Mouse (Mus musculus) cerebellum, adult 18-20 months (tissue): Measurements from ENCODE around the gene Pde7b.
A peak's percentile ranks its signal among the peaks of the same experiment; 100 is the strongest.

ENCODE experiments used
- DNase-seq, 2 experiments: peaks; one replicate each; pipeline ENCODE4 v3.0.0; 2021

Pde7b gene

GRCm38 (mm10) chr10:20486461-20487253, 238.2 kb downstream of the Pde7b start:
- DNase-seq: peak in 1 of 2 experiments; percentile 3

DNA sequence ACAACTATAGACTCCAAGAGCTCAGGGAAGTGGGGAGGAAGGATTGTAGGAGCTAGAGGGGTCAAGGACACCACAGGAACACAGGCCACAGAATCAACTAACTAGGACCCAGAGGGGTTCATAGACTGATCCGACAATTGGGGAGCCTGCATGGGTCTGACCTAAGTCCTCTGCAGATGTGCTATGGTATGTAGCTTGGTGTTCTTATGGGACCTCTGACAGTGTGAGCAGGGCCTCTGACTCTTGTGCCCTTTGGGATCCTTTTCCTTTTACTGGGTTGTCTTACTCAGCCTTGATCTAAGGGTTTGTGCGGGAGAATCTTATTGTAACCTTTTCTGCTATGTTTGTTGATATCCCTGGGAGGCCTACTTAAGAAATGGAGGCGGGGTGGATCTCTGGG, 239.1 kb downstream of the Pde7b start:
- DNase-seq: no peak

GRCm38 (mm10) chr10:20479481-20479880, 245.4 kb downstream of the Pde7b start:
- no peak for DNase-seq

DNA sequence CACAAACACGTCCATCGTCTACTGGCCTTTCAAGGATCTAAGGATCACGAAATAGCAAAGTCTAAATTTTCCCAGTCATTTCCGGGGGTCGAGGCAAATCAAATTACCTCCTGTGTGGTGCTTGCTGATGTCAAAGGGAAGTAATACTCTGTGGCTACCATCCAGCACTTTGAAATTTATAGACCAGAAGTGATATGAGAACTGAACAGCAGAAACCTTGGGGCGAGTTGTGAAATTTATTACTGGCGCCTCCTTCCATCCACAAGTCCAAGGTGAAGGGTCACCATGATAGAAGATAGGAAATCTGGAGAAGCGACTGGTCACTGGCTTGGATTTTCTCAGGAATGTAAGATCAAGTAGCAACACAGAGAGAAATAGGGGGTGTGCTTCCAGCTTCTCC, 246.4 kb downstream of the Pde7b start:
- no peak for DNase-seq

DNA sequence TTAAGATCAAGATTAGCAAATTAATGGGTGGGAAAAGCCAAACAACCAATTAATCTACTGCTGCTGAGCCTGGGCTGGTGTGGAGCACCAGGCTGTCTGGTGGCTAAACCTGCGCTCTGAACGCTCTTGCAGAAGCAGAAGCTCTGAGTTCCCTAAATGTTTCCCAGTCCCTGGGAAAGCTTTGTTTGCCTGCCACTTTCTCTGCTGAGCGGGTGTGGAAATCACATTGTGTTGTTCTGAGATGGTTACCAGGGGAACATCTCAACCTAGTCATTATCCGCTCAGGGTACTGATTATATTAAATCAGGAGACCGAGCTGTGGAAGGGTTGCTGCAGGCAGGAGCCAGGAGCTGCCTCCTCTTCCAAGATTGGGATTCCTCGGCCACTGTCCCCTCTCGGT, 250.0 kb downstream of the Pde7b start:
- DNase-seq: no peak

DNA sequence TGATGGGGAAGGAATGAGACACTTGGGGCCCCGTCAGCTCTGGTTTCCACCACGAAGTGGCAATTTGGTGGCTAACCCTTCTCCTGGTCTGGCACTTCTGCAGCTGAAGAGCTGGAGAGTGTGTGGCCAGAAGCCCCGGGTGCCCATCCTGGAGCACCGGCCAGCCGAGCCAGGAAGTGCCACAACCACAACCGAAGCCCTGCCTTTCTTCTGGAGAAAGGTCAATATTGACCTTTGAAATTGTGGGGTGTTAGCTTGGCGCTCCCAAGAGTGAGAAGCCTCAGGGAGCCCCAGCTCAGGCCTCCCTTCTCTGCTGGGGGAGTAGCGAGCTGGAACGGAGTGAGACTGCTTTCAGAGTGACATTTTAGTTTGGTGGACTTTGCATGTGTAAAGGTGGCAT, 250.8 kb downstream of the Pde7b start:
- no peak for DNase-seq

DNA sequence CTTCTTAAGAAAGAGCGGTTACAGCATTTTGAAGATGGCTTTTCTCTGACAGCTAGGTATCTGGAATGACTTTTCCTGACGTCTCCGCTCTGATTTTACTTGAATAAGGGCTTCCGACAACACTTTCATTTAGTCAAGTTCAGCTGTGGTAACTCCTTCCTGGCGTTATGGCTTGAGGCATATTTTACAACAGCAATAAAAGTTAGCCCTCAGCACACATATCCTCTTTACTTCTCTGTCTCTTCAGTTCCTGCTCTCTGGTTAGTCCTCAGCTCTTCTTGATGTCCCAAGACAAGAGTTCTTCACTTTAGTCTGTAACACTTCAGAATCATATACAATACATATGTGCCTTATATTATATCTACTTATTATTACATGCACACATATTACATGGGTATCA, 251.4 kb downstream of the Pde7b start:
- DNase-seq: no peak

DNA sequence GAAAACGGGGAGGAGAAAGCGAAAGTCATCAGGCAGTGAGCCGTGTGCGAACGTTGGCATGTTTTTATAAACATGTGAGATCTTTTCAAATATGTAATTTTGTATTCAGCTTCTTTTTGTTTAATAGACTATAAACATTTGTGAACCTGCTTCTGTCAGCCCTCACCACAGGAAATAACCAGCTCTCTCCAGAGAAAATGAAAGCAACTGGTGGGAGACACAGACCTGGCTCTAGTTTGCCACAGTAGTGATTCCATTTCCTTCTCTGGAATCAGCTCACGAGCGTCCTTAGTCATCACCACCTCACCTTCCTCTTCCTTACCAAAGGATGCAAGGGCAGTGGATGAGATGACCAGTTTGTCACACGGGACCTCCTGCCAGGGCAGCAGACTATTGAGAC, 252.9 kb downstream of the Pde7b start:
- DNase-seq: no peak

DNA sequence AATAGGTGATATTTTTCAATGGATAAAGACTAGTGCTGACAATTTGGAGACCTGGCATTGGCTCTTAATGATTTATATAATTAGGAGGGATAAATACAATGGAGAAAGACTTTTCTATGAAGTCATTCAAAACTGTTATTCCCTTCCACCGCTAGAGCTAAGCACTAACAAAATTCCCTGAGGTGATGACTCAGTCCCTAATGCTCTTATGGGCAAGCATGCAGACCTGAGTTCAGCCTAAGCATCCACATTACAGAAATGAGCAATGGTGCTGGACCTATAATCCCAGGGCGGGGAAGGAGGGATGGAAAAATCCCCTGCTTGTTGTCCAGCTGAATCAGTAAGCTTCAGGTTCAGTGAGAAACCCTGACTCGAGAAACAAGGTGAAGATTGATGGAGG, 260.2 kb downstream of the Pde7b start:
- no peak for DNase-seq

DNA sequence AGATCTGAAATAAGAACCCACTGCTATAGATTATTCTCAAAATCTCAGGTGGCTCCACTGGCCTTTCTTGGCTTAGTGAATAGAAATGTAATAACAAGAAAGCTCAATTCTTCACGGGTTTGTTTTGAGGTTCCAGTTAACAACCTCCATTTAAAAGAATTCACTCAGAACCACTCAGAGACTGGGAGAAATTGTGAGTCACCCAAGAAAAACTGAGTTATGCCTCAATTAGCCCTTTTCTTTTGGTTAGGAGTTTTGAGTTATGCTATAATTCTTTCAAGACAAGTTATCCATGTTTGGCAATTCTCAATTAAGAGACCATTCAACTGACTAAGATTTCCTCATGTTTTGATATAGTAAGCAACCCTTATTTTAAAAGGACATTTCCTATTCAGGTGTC, 260.9 kb downstream of the Pde7b start:
- DNase-seq: no peak

DNA sequence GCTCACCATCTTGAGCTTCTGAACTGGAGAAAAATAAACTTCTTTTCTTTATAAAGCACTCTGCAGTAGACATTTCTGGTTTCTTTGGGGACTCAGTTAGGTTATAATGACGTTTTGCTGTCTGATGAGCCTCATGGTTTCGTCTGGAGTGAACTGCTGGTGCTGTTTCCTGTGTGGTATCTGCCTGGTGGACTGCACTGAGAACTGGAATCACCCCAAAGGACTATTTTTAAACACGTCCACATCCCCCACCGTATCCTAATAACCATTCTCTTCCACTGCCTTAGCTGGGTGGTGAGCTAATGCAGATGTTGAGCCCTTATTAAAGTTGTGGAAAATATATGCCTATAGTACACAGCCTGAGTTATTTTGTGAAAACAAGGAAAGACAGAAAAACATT, 262.3 kb downstream of the Pde7b start:
- DNase-seq: no peak

- DNase-seq: no peak
These were observed 265.1 kb downstream of the Pde7b start for GRCm38 (mm10) chr10:20459657-20460350.

DNA sequence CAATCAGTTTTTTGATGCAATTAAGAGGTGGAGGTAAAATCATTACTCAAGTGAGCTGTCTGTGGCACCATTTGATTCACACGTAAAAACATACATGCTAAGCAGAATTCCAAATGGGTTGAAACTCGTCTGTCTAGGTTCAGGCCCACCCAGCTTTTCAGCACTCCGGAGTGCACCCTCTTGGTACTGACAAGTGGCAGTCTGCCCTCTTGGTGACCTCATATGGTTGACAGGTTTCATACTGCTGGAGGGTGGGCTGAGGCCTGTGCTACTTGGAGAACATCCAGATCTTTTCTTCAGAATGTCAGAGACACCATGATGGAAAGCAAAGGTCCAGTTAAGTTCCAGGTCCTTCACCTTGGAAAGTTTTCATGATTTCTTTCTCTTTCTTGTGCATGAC, 265.7 kb downstream of the Pde7b start:
- no peak for DNase-seq

DNA sequence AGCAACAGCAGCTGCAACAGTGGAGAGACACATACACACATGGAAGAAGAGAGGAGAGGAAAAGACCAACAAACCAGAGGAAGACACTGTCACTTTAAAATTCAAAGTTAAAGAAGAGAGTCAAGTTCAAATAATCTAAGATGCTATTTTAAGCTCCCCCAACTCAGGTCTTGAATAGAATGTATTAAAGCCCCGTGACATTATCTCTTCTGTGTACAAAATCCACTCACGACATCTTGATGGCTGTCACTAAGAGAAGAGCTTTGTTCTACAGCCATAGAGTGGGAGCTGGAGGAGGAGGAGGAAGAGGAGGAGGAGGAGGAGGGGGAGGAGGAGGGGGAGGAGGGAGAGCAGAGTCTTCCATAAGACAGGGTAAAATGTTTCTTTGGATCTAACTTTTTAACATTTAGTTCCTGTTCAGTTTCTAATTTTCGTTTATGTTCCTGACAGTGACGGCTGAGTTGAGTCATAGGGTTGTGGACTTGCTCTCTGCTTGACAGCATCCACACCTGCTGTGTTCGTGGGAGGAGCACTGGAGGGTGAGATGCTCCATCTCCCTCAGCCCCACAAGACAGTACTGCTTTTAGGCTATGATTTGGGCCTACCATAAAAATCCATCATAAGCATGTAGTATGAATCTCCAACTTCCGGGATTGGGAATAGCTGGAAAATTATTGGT, 270.4 kb downstream of the Pde7b start:
- no peak for DNase-seq

GRCm38 (mm10) chr10:20437428-20437827, 287.4 kb downstream of the Pde7b start:
- no peak for DNase-seq

DNA sequence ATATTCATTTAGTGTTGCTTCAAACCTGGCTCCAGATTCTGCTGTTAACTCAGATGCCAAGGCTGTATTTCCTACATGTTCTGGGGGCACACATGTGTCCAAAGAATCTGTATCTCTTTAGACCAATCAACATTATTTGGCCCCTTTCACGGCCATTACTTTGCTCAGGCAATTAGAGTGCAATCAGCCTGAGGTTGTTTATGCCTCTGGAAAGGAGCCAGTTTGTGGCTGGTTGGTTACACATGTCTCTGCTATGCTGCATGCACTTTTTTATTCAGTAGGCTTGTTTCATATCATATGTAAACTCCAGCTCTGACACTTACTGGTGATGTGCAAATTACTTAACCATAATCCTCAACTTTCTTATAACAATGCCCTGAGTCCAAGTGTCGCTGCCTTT, 287.9 kb downstream of the Pde7b start:
- DNase-seq: no peak

GRCm38 (mm10) chr10:20435913-20436312, 289.0 kb downstream of the Pde7b start:
- DNase-seq: no peak

DNA sequence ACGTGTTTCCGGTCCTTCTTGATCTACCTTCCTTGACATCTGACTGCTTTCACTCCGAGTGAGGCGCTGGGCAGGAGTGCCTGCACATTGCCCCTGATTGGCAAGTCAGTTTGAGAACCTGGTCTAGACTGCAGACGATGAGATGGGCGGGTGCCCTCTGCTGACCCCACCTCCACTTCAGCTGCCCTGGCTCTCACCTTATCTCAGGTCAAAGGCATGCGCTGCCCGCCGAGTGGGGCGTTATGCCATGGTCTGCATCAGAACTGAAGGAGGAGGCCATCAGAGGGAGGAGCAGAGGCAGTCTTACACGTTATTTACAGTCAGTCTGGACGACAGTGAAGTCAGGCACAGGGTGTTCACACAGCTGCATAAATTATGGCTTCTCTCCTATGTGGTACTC, 293.5 kb downstream of the Pde7b start:
- DNase-seq: no peak

GRCm38 (mm10) chr10:20421299-20421883, 303.5 kb downstream of the Pde7b start:
- no peak for DNase-seq

- DNase-seq: no peak
These were observed 304.6 kb downstream of the Pde7b start for GRCm38 (mm10) chr10:20420296-20420695.

GRCm38 (mm10) chr10:20418856-20419219, 306.0 kb downstream of the Pde7b start:
- DNase-seq: no peak

DNA sequence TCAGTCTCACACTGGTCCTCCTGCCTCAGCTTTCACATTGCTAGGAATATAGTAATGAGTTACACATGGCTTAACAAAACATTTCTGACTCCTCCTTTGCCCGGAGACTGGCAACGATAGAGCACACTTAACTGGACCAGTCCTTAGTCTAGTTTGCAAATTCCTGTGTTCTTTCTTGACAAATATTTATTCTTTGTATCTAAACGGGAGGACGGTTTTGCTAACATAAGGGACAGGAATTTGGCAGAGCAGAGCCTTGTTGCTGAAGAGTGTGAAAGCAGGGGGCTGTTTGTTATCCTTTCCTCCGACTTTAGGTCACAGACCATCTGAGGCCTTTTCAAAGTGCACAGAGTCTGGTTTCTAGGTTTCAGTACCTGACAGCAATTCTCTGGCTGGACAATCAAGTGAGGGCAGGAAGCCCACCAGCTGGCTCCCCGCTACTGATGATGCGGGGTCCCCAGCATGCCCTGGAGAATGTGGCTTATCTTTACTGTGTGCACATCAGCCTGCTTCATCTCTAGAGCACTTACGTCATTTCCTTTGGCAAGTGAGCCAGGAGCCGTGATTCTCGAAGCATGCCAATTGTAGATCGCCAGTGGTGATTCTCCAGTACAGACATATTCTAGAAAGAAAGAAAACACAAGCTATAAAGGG, 306.5 kb downstream of the Pde7b start:
- DNase-seq: no peak

DNA sequence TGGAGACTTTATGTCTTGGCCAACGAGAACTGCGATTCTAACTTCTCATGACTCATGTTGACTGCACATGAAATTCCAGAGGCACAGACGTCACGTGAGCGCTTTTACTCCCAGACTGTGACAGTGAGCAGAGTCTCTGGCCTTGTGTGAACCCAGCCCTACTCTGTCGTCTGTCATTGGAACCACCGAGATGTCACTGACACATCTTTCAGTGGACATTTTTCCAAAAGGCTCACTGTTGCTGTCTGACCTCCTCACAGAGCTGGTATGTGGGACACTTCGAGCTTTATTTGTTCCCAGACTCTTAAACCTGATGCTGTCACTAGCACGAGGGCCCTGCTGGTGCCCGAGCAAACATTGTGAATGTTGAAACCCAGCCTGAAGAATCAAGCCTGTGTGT, 315.7 kb downstream of the Pde7b start:
- DNase-seq: no peak
